Mouse (Mus musculus) erythroblast, embryonic 14.5 days (primary cell): ENCODE results near the gene Slfn8.

Experiments
- GATA1 ChIP-seq: IDR thresholded peaks from 2 replicates; pipeline ENCODE4 v1.6.1; 2012; ENCODE audit warnings: low read length, inconsistent platforms, mixed read lengths
- TAL1 ChIP-seq: IDR thresholded peaks from 3 replicates; pipeline ENCODE4 v1.6.1; 2012; ENCODE audit warnings: low read length, inconsistent platforms, mixed read lengths

DNA sequence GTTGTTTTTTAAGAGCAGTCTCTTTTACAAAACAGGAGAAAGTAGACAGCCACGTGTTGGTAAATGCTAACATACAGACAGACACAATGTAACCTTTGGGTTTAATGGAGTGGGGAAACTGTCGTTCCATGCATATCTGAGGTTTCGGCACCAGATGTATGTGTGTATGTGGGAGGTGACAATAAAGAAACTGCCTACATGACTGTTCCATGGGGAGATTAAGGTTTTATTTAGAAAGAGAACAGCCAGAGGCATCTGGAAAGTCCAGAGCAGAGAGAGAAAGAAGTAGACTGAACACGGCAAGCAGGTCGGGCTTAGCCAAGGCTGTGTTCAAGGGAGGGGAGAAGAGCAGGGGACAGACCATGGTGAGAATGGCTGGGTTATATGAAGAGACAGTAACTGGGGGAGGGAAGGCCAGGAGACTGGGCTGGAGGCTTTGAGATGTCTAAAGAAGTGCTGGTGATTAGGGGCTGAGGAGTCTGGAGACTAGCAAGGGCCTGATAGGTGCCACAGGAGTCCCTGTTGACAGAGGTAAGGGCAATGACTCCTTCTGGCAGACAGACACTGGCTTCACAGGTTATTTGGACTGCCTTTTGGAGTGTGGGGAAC lies 39.9 kb upstream of the Slfn8 start:
- TF ChIP-seq GATA1, result no peak
- no peak for TF ChIP-seq TAL1
